Mouse (Mus musculus) testis, adult 2 months (tissue): ENCODE results near the gene Psmd5.

Experiments
- CTCF ChIP-seq: fragments of 200-500 bp; IDR thresholded peaks from 2 replicates; pipeline ENCODE4 v1.5.1; 2012; ENCODE audit warnings: low read depth, mild to moderate bottlenecking, inconsistent platforms, low read length, moderate library complexity; ENCODE audit not compliant: control insufficient read depth, insufficient read depth, insufficient replicate concordance
- POLR2A ChIP-seq: fragments of 200-500 bp; IDR thresholded peaks from 2 replicates; pipeline ENCODE4 v1.6.1; 2012; ENCODE audit warnings: low read depth, mild to moderate bottlenecking, inconsistent platforms, low read length, moderate library complexity; ENCODE audit not compliant: control insufficient read depth

DNA sequence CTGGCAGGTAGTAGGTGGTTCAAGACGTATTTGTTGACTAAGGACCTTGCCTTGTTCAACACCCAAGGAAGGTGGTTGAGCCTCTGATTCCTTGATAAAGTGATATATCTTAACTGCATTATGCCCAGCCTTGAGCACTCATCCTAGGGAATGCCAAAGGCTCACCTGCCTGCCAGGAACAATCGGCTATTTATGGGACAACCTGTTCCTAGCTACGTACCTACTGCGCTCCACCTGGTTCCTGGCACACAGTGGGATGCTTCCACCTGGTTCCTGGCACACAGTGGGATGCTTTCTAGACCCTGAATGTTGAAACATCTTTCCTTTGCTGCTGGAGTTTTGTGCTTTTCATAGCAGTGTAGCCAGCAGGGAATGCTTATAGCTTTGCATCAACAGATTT is 35.0 kb upstream of the Psmd5 start:
- TF ChIP-seq CTCF: no peak
- no peak for TF ChIP-seq POLR2A
